ENCODE assay signal across 8 mouse cellular contexts in genomic region chr19:4698856-4699255, GRCm38 (mm10). TPM values are rescaled to one million over a fixed set of nuclear protein-coding genes. Genes with fewer than 3 reads are reported as not detected.
DNase-seq lines count a peak whose midpoint lies in the region; ATAC-seq and TF ChIP-seq lines count a peak whose summit lies in the region.

No protein-coding gene starts in this region.

- H3K9me3 ChIP-seq in lung, embryonic 15.5 days, result no peaks in the 10 kb centered on the region
- H3K9me3 ChIP-seq in limb, embryonic 13.5 days, result no peaks in the 10 kb centered on the region
- H3K9me3 ChIP-seq in stomach, postnatal 0 days (ENCODE audit: control insufficient read depth, low read length), result no peaks in the 10 kb centered on the region

- 27% methylated on average over 8 of the region's 8 CpGs for WGBS in lung, embryonic 15.5 days
- WGBS in limb, embryonic 13.5 days, result 35% methylated on average over 8 of the region's 8 CpGs
- 25% methylated on average over 8 of the region's 8 CpGs for WGBS in stomach, postnatal 0 days

- H3K36me3 ChIP-seq in lung, embryonic 15.5 days, result no peaks in the 10 kb centered on the region
- no peaks in the 10 kb centered on the region for H3K36me3 ChIP-seq in limb, embryonic 13.5 days
- H3K36me3 ChIP-seq in stomach, postnatal 0 days (ENCODE audit: control insufficient read depth, insufficient read depth, low read length), result no peaks in the 10 kb centered on the region

- ATAC-seq in cerebellum, adult (ENCODE audit: insufficient number of reproducible peaks, low FRiP score, low TSS enrichment), result no peak
- no peak for ATAC-seq in lung, embryonic 15.5 days (ENCODE audit: borderline replicate concordance, extremely low read depth, low FRiP score, low TSS enrichment)
- ATAC-seq in limb, embryonic 13.5 days (ENCODE audit: low FRiP score, low read depth), result no peak
- no peak for ATAC-seq in stomach, postnatal 0 days (ENCODE audit: low FRiP score, low TSS enrichment)

- H3K4me2 ChIP-seq in lung, embryonic 15.5 days, result peak overlapping the region; percentile 97
- peak overlapping the region; percentile 78 for H3K4me2 ChIP-seq in limb, embryonic 13.5 days (replicated peaks)
- peak overlapping the region; percentile 83 for H3K4me2 ChIP-seq in stomach, postnatal 0 days (replicated peaks; ENCODE audit: low read depth)

- DNase-seq in cerebellum, adult 11 months, result peak; percentile 48
- DNase-seq in lung, postnatal 10 days, result no peak
- DNase-seq in stomach, postnatal 0 days (ENCODE audit: low spot score), result peak; percentile 26
- DNase-seq in spleen, adult 12 weeks (ENCODE audit: low spot score), result no peak
- DNase-seq in ovary, postnatal 14 days (ENCODE audit: low spot score), result no peak

- H3K4me3 ChIP-seq in lung, embryonic 15.5 days, result peak overlapping the region; percentile 57; the same call in 1 of the 2 replicates
- peak overlapping the region; percentile 61 for H3K4me3 ChIP-seq in limb, embryonic 13.5 days
- H3K4me3 ChIP-seq in stomach, postnatal 0 days (ENCODE audit: low read depth, low read length), result peak overlapping the region; percentile 54; the same call in 1 of the 2 replicates

- no peak for TF ChIP-seq EP300 in stomach, postnatal 0 days (optimal IDR thresholded peaks at IDR 0.05)

- TF ChIP-seq CTCF in stomach, postnatal 0 days (IDR thresholded peaks at IDR 0.05; ENCODE audit: low read depth), result no peak

- peaks cover 14% of the 10 kb centered on the region; the same call in 1 of the 2 replicates for H3K4me1 ChIP-seq in lung, embryonic 15.5 days
- peaks cover 9% of the 10 kb centered on the region; the same call in 1 of the 2 replicates for H3K4me1 ChIP-seq in limb, embryonic 13.5 days
- H3K4me1 ChIP-seq in stomach, postnatal 0 days (replicated peaks; ENCODE audit: control insufficient read depth, insufficient read depth), result no peaks in the 10 kb centered on the region

- peaks cover 43% of the 10 kb centered on the region for H3K27me3 ChIP-seq in lung, embryonic 15.5 days
- peaks cover 65% of the 10 kb centered on the region for H3K27me3 ChIP-seq in limb, embryonic 13.5 days
- 0 out of 2 replicates have a peak, but pooled peaks cover 2% of the 10 kb centered on the region for H3K27me3 ChIP-seq in stomach, postnatal 0 days (ENCODE audit: control insufficient read depth, insufficient read depth, low read length)

- H3K27ac ChIP-seq in lung, embryonic 15.5 days, result no peak overlapping the region
- H3K27ac ChIP-seq in limb, embryonic 13.5 days, result no peak overlapping the region
- H3K27ac ChIP-seq in stomach, postnatal 0 days (replicated peaks), result no peak overlapping the region

- no peak overlapping the region for H3K9ac ChIP-seq in lung, embryonic 15.5 days
- H3K9ac ChIP-seq in limb, embryonic 13.5 days, result no peak overlapping the region
- no peak overlapping the region for H3K9ac ChIP-seq in stomach, postnatal 0 days (ENCODE audit: low read length)

RNA-seq across cellular contexts. Expression of gene Gm960, which starts 0.4 kb away (rescaled TPM):
- polyA plus RNA-seq in lung, embryonic 15.5 days (2015; fragmentation: Nextera tagmentation; extraction: Ambion mirVana), result 2.2 and 3.1 TPM in 2 replicates
- 7.1 and 7.6 TPM in 2 replicates for polyA plus RNA-seq in limb, embryonic 13.5 days (2015; fragmentation: Nextera tagmentation; extraction: Ambion mirVana)
- 1.7 and 2.3 TPM in 2 replicates for polyA plus RNA-seq in stomach, postnatal 0 days (2015; fragmentation: Nextera tagmentation; extraction: Ambion mirVana)

RNA-seq across cellular contexts. Expression of gene Sptbn2, which starts 12.1 kb away (rescaled TPM):
- polyA plus RNA-seq in lung, embryonic 15.5 days (2015; fragmentation: Nextera tagmentation; extraction: Ambion mirVana), result 1.1 and 1.4 TPM in 2 replicates
- 1.3 and 1.9 TPM in 2 replicates for polyA plus RNA-seq in limb, embryonic 13.5 days (2015; fragmentation: Nextera tagmentation; extraction: Ambion mirVana)
- 3.5 and 3.6 TPM in 2 replicates for polyA plus RNA-seq in stomach, postnatal 0 days (2015; fragmentation: Nextera tagmentation; extraction: Ambion mirVana)

RNA-seq across cellular contexts. Expression of gene Rbm4b, which starts 57.4 kb away (rescaled TPM):
- 60.8 and 62.7 TPM in 2 replicates for polyA plus RNA-seq in lung, embryonic 15.5 days (2015; fragmentation: Nextera tagmentation; extraction: Ambion mirVana)
- polyA plus RNA-seq in limb, embryonic 13.5 days (2015; fragmentation: Nextera tagmentation; extraction: Ambion mirVana), result 104 and 106 TPM in 2 replicates
- 17.6 and 19.3 TPM in 2 replicates for polyA plus RNA-seq in stomach, postnatal 0 days (2015; fragmentation: Nextera tagmentation; extraction: Ambion mirVana)

Comparison
In these comparisons a context has a peak if more than half of its experiments do, and no peak if none do; other contexts are left out.
1. DNase-seq: peak in cerebellum, adult 11 months (single experiment) and stomach, postnatal 0 days (single experiment); none in lung, postnatal 10 days (single experiment), spleen, adult 12 weeks (single experiment) and ovary, postnatal 14 days (single experiment).
2. Peak in every context shown above with its lines, with median percentiles within 50 percentile points of each other: H3K4me2 ChIP-seq and H3K4me3 ChIP-seq.